Mouse (Mus musculus) olfactory bulb, adult 2 months (tissue): ENCODE measurements at regions not wholly inside any gene's neighbourhood (a gene's known extent, or its start where the extent isn't known, plus 50 kb on each side); places are given as distances from the start of the nearest gene placed in this dataset.

Source experiments
- CTCF ChIP-seq: fragments of 200-500 bp; IDR thresholded peaks from 2 replicates; pipeline ENCODE4 v1.5.1; 2012; ENCODE audit warnings: low read depth, mild to moderate bottlenecking, low read length, moderate library complexity; ENCODE audit not compliant: insufficient read depth
- POLR2A ChIP-seq: fragments of 200-500 bp; IDR thresholded peaks from 2 replicates; pipeline ENCODE4 v1.6.1; 2012; ENCODE audit warnings: mild to moderate bottlenecking, low read depth, low read length, moderate library complexity; ENCODE audit not compliant: insufficient read depth

- no peak for TF ChIP-seq CTCF
- TF ChIP-seq POLR2A: no peak
These were observed 475.0 kb upstream of the Cdh5 start for GRCm38 (mm10) chr8:103626446-103626845.
